8 mouse cellular contexts compared by ENCODE assay signal in genomic region chr12:85485890-85486765, GRCm38 (mm10). TPM values are rescaled to one million over a fixed set of nuclear protein-coding genes. Genes with fewer than 3 reads are reported as not detected.
A peak's percentile ranks its signal among the peaks of the same experiment; 100 is the strongest.
DNase-seq lines count a peak whose midpoint lies in the region; ATAC-seq and TF ChIP-seq lines count a peak whose summit lies in the region.

No protein-coding gene starts in this region.

- H3K27me3 ChIP-seq in G1E (ENCODE audit: insufficient read depth, low read length): peaks cover 46% of the 10 kb centered on the region
- 0 out of 2 replicates have a peak, but pooled peaks cover 2% of the 10 kb centered on the region for H3K27me3 ChIP-seq in forebrain, embryonic 16.5 days (replicated peaks; ENCODE audit: control insufficient read depth, insufficient read depth, low read length)
- H3K27me3 ChIP-seq in neural tube, embryonic 15.5 days (replicated peaks): no peaks in the 10 kb centered on the region; the same call in 1 of the 2 replicates

- peak overlapping the region; percentile 41; the same call in 1 of the 2 replicates for H3K27ac ChIP-seq in forebrain, embryonic 16.5 days (ENCODE audit: low read length)
- peak overlapping the region; percentile 96 for H3K27ac ChIP-seq in layer of hippocampus, adult 2 months
- H3K27ac ChIP-seq in neural tube, embryonic 15.5 days (replicated peaks): peak overlapping the region; percentile 85

- peaks cover 39% of the 10 kb centered on the region for H3K4me1 ChIP-seq in G1E (ENCODE audit: insufficient read depth, low read depth, low read length)
- H3K4me1 ChIP-seq in forebrain, embryonic 16.5 days (replicated peaks; ENCODE audit: control insufficient read depth, insufficient read depth, low read length): peaks cover 17% of the 10 kb centered on the region
- H3K4me1 ChIP-seq in lung, adult 2 months (ENCODE audit: control insufficient read depth, insufficient read depth, low read length): peaks cover 10% of the 10 kb centered on the region
- H3K4me1 ChIP-seq in neural tube, embryonic 15.5 days: peaks cover 24% of the 10 kb centered on the region

- no peaks in the 10 kb centered on the region for H3K36me3 ChIP-seq in G1E (replicated peaks)
- no peaks in the 10 kb centered on the region for H3K36me3 ChIP-seq in forebrain, embryonic 16.5 days (ENCODE audit: control insufficient read depth, insufficient read depth)
- no peaks in the 10 kb centered on the region for H3K36me3 ChIP-seq in neural tube, embryonic 15.5 days

- intact Hi-C loops in heart, postnatal 36 days (cut with DNase I): loop anchor here (1.0 to 5.0 kb wide), 4 partner anchors 12 to 112 kb away; partner anchors contain the start of gene Tmed10

- peak overlapping the region; percentile 75 for H3K4me2 ChIP-seq in forebrain, embryonic 16.5 days (ENCODE audit: low read length)
- H3K4me2 ChIP-seq in neural tube, embryonic 15.5 days: peak overlapping the region; percentile 66

- no peak for TF ChIP-seq CTCF in G1E (IDR thresholded peaks at IDR 0.05; ENCODE audit: low read depth, low read length)
- no peak for TF ChIP-seq CTCF in layer of hippocampus, adult 2 months (conservative IDR thresholded peaks at IDR 0.05)
- no peak for TF ChIP-seq CTCF in lung, adult 2 months (IDR thresholded peaks at IDR 0.05; ENCODE audit: insufficient read depth, low read length)

- WGBS in forebrain, embryonic 16.5 days: under 1% methylated on average over 42 of the region's 52 CpGs
- WGBS in lung, adult 2 months: under 1% methylated on average over 50 of the region's 52 CpGs
- 0% methylated on average over 51 of the region's 52 CpGs for WGBS in neural tube, embryonic 15.5 days

- H3K4me3 ChIP-seq in G1E (ENCODE audit: low read depth, low read length): peak overlapping the region; percentile 74
- H3K4me3 ChIP-seq in forebrain, embryonic 16.5 days (replicated peaks; ENCODE audit: low read length): peak overlapping the region; percentile 62
- peak overlapping the region; percentile 82 for H3K4me3 ChIP-seq in layer of hippocampus, adult 2 months
- H3K4me3 ChIP-seq in lung, adult 2 months (replicated peaks; ENCODE audit: extremely low read depth, low read depth, low read length): peak overlapping the region; percentile 91
- peak overlapping the region; percentile 60 for H3K4me3 ChIP-seq in neural tube, embryonic 15.5 days (replicated peaks)

- peak; percentile 92 for DNase-seq in G1E (ENCODE audit: low spot score)
- DNase-seq in cerebellum, adult 11-12 months: peak; percentile 92
- peak; percentile 98 for DNase-seq in heart, postnatal 36 days
- DNase-seq in layer of hippocampus, adult 2 months (ENCODE audit: low spot score in 2 of 2): peak; percentile 94 to 97
- DNase-seq in lung, adult 2 months: peak; percentile 97
- DNase-seq in testis, postnatal 14 days (ENCODE audit: low spot score): peak; percentile 93

- peak; percentile 83; the same call in 1 of the 2 replicates for TF ChIP-seq POLR2A in lung, adult 2 months (IDR thresholded peaks at IDR 0.05; ENCODE audit: borderline replicate concordance, extremely low read depth, low read depth, low read length)

- ATAC-seq in G1E (ENCODE audit: extremely low read depth, insufficient number of reproducible peaks, low FRiP score, poor library complexity, severe bottlenecking): peak; percentile 94
- peak; percentile 95 for ATAC-seq in forebrain, embryonic 16.5 days
- ATAC-seq in neural tube, embryonic 15.5 days (ENCODE audit: low FRiP score): peak; percentile 94

- H3K9ac ChIP-seq in forebrain, embryonic 16.5 days (replicated peaks; ENCODE audit: low read depth, low read length): peak overlapping the region; percentile 62
- H3K9ac ChIP-seq in neural tube, embryonic 15.5 days (replicated peaks): peak overlapping the region; percentile 71

- no peaks in the 10 kb centered on the region for H3K9me3 ChIP-seq in G1E (replicated peaks)
- no peaks in the 10 kb centered on the region for H3K9me3 ChIP-seq in forebrain, embryonic 16.5 days (ENCODE audit: control insufficient read depth, low read length)
- no peaks in the 10 kb centered on the region for H3K9me3 ChIP-seq in neural tube, embryonic 15.5 days (replicated peaks)

RNA-seq across cellular contexts. Expression of gene Fos, which starts 12.4 kb away (rescaled TPM):
- 8.7 and 10.2 TPM in 2 replicates for total RNA-seq in G1E (2014; fragmentation: Nextera tagmentation)
- total RNA-seq in G1E (2017): 18.3 and 18.5 TPM in 2 replicates
- 3.7 and 4.0 TPM in 2 replicates for polyA plus RNA-seq in G1E (2012)
- polyA plus RNA-seq in forebrain, embryonic 16.5 days (2015; fragmentation: Nextera tagmentation; extraction: Ambion mirVana): 1.9 and 2.4 TPM in 2 replicates
- total RNA-seq in heart, postnatal 36 days (2021): 10 to 100 TPM in 1 of 2 experiments, 1 to 10 TPM in 1; 2.5 to 24.3 TPM
- 10 to 100 TPM in 1 of 2 experiments, 1 to 10 TPM in 1; 8.9 to 13.7 TPM for total RNA-seq in layer of hippocampus, adult 2 months (2021)
- polyA plus RNA-seq in lung, adult 2 months (2012; rRNA removed): 37.8 and 55.0 TPM in 2 replicates
- 5.7 and 6.0 TPM in 2 replicates for polyA plus RNA-seq in neural tube, embryonic 15.5 days (2015; fragmentation: Nextera tagmentation; extraction: Ambion mirVana)

Comparison
In these comparisons a context has a peak if more than half of its experiments do, and no peak if none do; other contexts are left out.
1. Peak in every context shown above with its lines: DNase-seq, ATAC-seq, H3K4me3 ChIP-seq and H3K27ac ChIP-seq.
2. H3K27ac ChIP-seq: peak in every context shown above with its lines; median percentile 96 in layer of hippocampus, adult 2 months; 85 in neural tube, embryonic 15.5 days; 41 in forebrain, embryonic 16.5 days.